Mouse (Mus musculus): ENCODE data around the gene AC131692.1.
A peak's percentile ranks its signal among the peaks of the same experiment; 100 is the strongest.

AC131692.1 gene

GRCm38 (mm10) chr19:6094119-6094518, at the start of gene AC131692.1:
TSS of gene AC131692.1 (plus strand) at chr19:6094419.
- no peak for DNase-seq

DNA sequence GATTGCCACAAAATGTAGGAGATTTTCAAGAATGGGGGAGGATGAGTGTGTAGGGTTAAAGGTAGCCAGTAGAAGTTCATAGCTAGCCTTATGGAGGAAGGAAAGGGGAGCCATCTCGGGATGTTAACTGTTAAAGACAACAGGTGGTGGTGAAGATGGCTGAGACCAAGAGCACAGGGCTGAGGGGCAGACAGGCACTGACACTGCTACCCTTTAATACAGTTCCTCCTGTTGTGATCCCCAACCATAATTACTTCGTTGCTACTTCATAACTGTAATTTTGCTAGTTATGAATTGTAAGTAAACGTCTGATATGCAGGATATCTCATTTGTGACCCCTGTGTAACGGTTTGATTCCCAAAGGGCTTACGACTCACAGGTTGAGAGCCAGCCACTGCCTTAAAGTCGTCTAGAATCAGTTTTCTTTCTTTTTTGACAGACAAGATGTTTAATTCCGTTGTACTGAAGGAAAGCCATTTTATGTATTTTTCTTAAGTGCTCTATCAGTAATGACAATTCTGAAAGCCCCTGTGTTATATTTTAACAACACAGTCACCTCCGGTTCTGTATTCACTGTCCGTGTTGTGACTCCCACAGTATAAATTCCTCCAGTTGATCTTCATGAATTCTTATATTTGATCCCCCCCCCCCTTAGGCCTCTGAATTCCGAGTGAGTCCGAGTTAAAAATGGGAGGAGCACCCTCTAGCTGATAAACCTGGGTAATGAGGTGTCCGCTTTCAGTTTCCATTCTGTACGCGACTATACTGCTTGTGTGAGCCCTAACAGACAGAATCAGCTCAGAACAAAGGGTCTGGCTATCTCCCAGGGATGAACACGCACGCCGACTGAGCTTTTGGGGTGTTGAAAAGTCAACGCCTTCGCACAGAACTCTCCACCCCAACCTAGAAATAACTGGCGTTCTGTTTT, 48.6 kb upstream of the AC131692.1 start:
- no peak for DNase-seq

DNA sequence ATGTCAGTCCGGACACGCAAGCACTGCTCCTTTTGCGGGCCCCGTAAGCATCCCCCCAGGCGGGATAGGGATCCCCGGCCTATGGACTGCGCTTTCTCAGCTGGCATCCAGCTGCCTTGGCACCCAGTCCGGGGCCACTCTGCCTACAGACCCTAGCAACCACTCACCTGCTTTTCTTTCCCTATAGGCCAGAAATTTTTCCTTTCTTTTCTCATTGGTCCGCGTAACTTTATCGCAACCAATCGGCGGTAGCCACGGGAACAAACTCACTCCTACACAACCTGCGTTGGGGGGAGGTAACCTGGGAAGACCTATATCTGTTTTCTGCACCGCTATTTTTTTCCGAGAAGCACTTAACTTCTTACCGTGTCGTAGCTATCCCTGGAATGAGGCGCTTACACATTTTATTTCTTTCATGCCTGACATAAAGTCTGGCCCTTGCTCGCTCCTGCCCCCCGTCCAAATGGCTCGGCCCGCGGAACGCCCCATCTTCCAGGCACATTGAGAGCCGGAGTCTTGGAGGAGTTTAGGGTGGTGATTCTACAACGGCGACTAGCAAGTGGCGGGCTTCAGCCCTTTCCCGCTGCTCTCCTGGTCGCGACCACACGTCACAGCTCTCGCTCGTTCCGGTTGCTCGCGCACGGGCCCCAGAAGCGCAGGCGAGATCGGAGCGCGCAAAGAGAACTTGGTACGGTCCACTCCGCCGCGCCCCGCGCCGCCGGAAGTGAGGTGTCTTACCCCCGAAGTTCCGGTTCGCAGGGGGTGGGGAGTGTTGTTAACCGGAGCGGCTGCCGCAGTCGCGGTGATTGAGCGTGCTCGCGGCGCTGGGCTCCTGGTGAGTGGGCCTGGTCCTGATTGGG, 47.7 kb upstream of the AC131692.1 start, which contains the start of gene Syvn1:
Syvn1 (plus strand) TSS at position 283 of the 860 bp plus-strand sequence.
- DNase-seq, result peak; percentile 92

- no peak for DNase-seq
Measured at GRCm38 (mm10) chr19:6047154-6047898, 46.9 kb upstream of the AC131692.1 start.

- DNase-seq, result no peak
Measured at GRCm38 (mm10) chr19:6047899-6048166, 46.4 kb upstream of the AC131692.1 start.

- DNase-seq, result no peak
Measured at GRCm38 (mm10) chr19:6048681-6049410, 45.4 kb upstream of the AC131692.1 start.

DNA sequence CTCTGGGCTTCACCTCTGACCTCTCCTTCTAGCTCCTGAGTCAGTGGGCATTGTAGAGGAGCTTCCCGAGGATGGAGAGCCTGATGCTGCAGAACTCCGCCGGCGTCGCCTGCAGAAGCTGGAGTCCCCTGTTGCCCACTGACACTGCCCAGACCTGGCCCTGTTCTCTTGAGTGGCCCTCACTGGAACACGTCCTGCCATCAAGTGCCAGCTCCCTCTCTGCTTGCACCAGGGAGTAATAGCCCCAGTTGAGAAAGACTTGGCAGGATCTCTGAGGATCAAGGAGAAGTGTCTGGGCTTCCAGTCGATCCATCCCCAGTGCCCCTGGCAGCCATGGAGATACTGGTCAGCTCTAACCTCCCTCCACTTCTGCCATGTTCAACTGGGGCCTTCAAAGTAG, 41.7 kb upstream of the AC131692.1 start:
- DNase-seq, result no peak

DNA sequence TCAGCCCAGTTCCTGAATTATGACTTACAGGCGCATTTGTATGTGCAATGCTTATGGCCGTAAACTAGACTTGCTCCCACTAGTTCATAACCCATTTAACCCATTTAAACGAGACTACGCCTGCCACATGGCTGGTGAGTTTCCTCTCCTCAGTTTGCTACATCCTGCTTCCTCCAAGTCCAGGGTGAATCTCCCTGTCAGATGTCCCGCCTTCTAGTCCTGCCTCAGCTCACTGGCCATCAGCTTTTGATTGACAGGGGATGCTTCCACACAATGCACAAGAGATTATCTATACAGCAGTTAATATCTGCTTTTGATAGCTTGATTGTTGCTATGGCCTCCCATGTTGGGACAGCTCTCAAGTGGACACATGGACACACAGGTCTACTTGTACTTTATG, 39.9 kb upstream of the AC131692.1 start:
- no peak for DNase-seq

GRCm38 (mm10) chr19:6056696-6057095, 37.5 kb upstream of the AC131692.1 start:
- DNase-seq, result no peak

DNA sequence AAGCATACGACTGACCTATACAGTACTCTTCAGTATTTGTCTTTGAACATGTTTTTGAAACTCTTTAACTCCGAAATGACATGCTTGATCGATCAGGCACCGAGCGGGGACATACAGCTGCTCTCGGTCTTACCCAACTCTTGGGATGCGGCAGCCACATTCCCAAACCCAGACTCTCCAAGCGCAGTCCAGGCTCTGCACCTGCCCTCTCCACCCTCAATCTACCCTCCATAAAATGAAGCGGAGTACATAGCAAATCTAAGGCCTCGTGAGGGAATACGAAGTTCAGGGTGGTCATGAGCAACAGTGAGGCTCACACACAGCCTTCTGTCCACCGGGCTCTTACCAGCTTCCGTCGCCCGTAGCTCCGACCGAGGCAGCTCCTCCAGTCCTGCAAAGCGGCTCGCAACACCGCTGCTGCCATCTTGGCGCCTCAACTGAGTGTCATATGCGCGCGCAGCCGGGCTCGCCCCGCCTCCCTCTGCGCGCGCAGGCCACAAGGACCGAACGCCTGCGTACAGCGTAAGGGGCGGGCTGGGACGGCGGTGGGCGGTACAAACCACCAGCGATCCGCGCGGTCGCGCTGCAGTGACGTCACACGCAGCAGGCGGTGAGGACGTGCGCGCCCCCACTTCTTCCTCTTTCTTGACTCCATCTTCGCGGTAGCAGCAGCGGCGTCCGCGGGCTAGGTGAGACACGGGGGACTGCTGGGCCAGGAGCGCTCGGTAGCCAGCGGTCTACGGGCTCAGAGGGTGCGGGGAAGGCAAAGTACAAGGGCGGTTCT, 36.7 kb upstream of the AC131692.1 start, which contains the start of the genes Mrpl49 and Fau:
Mrpl49 (minus strand) TSS at position 473 of the 784 bp plus-strand sequence.
Fau (plus strand) TSS at position 532 of the 784 bp plus-strand sequence.
- DNase-seq, result peak; percentile 99

- DNase-seq, result no peak
Measured at GRCm38 (mm10) chr19:6058513-6058912, 35.7 kb upstream of the AC131692.1 start.

GRCm38 (mm10) chr19:6058966-6059365, 35.3 kb upstream of the AC131692.1 start:
- DNase-seq, result no peak

DNA sequence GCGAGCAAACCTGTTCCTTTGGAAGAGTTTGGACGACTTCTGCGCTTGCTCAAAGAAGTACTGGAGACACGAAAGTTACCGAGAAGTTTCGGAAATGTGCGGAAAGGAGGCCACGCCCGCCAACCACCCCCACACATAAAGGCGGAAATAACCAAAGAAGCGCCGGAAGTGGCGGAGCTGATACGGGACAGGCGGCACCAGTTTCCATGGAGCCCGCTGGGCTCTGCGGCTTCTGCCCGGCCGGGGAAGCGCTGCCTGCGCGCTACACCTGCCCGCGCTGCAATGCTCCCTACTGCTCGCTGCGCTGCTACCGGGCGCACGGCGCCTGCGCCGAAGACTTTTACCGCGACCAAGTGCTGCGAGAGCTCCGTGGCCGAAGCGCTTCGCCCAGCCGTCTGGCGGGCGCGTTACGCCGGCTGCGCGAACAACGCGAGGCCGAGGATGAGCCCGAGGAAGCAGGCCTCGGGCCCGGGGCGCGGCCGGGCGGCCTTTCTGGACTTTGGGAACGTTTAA, 33.1 kb upstream of the AC131692.1 start, which contains the start of gene Znhit2:
Znhit2 (plus strand) TSS at position 172 of the 513 bp plus-strand sequence.
- DNase-seq, result peak; percentile 95

DNA sequence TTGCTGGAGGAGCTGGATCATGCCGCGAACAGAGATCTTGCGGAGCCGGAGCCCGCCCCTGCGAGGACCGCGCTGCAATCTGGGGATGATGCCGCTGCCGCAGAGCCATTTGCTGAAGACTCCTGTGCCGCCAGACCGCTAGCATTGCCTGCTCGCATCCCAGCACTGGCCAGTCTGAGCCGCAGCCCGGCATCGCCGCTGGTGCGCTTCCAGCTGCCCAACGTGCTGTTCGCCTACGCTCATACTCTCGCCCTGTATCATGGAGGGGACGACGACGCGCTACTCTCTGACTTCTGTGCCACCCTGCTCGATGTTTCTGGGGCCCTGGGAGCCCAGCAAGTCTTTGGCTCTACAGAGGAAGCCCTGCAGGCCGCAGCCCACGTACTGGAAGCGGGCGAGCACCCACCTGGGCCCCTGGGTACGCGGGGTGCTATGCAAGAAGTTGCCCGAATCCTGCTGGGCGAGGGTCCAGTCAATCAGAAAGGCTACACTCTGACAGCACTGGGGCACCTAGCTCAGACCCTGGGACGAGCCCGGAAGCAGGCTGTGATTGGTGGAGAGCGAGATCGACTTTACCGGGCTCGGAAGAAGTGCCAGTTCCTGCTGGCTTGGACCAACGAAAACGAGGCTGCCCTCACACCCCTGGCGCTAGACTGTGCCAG, 32.4 kb upstream of the AC131692.1 start:
- peak; percentile 77 for DNase-seq

DNA sequence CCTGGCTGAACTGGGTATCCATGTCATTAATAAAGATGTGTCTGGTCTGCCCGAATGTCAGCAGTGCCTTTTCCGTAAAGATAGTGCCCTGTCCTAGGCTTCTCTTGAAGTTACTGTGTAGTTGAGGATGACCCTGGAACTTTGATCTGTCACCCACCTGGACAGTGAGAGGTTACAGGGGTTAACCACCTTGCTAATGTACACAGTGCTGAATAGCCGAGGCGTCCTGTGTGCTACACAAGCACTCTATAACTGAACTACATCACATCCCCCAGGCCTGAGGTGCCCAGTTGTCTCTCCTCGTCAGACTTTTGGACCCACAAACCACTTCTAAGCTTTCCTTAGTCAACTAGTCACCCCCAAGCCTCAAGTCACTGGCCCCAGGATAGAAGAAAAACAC, 31.8 kb upstream of the AC131692.1 start:
- no peak for DNase-seq

- DNase-seq, result no peak
Measured at GRCm38 (mm10) chr19:6063081-6063480, 31.1 kb upstream of the AC131692.1 start.

DNA sequence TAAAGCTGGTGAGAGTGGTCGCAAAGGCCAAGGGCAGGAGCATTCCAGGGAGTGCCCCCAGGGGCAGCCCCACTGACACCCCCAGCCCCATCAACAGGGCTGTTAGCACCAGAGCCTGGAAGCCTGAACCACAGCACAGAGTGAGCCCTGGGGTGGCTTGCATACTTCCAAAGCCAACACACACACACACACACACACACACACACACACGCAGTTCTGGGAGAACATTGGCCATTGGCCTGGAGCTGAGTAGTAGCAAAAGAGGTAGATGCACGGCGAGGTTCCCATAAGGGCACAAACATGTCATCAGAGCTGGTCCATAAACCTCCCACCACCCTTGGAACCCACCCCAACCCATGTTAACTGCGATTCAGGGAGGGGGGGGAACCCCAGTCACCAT, 27.6 kb upstream of the AC131692.1 start:
- no peak for DNase-seq

GRCm38 (mm10) chr19:6067011-6067723, 27.1 kb upstream of the AC131692.1 start:
- peak; percentile 89 for DNase-seq

- peak; percentile 90 for DNase-seq
Measured at GRCm38 (mm10) chr19:6067724-6068415, 26.3 kb upstream of the AC131692.1 start, which contains the start of gene Tm7sf2. TSS of gene Tm7sf2 (minus strand) at chr19:6068373.
